Mouse (Mus musculus): ENCODE results near the gene Ldlrap1.

GRCm38 (mm10) chr4:134766277-134766676, 1.5 kb downstream of the Ldlrap1 start:
- TF ChIP-seq EP300 (IDR thresholded peaks at IDR 0.05; ENCODE audit: low read depth) (no peak), CTCF (IDR thresholded peaks at IDR 0.05; ENCODE audit: low read depth) (no peak)

All from heart, postnatal 0 days (tissue).